ENCODE assay signal across 10 mouse cellular contexts in genomic region chr2:178691190-178691864, GRCm38 (mm10).
DNase-seq lines count a peak whose midpoint lies in the region; TF ChIP-seq lines count a peak whose summit lies in the region.
"Had no signal": no experiment of that assay in that cellular context is flagged by ENCODE, and none has a peak within 500 bp of the region (broad histone marks: within the 10 kb centered on the region; RNA-seq: fewer than 3 reads in every experiment).

No protein-coding gene starts in this region.

- H3K27ac ChIP-seq in thymus, adult 2 months (ENCODE audit: control insufficient read depth, insufficient read depth, low read length), result no peak overlapping the region
- peak overlapping the region; percentile 20 for H3K27ac ChIP-seq in liver, adult 2 months (replicated peaks; ENCODE audit: insufficient read depth, low read depth, low read length)
- H3K27ac ChIP-seq in hindbrain, embryonic 10.5 days, result no peak overlapping the region
- H3K27ac ChIP-seq: embryonic facial prominence, embryonic 15.5 days; left cerebral cortex, adult 2 months had no signal

- no peaks in the 10 kb centered on the region for H3K79me2 ChIP-seq in liver, adult 2 months (ENCODE audit: control insufficient read depth, insufficient read depth, low read length)

- no peak overlapping the region for H3K4me3 ChIP-seq in thymus, adult 2 months (ENCODE audit: control insufficient read depth, insufficient read depth, low read length)
- no peak overlapping the region for H3K4me3 ChIP-seq in liver, adult 2 months (ENCODE audit: insufficient read depth, low read depth, low read length)
- H3K4me3 ChIP-seq in hindbrain, embryonic 10.5 days, result no peak overlapping the region
- H3K4me3 ChIP-seq: embryonic facial prominence, embryonic 15.5 days; left cerebral cortex, adult 2 months had no signal

- 47% methylated on average over 13 of the region's 13 CpGs for WGBS in thymus, adult 2 months
- WGBS in liver, adult 2 months, result 26% methylated on average over 13 of the region's 13 CpGs
- 80% methylated on average over 13 of the region's 13 CpGs for WGBS in hindbrain, embryonic 10.5 days

- intact Hi-C loops in heart, postnatal 10 days (cut with DNase I), result no loop called here

- H3K9me3 ChIP-seq in hindbrain, embryonic 10.5 days, result no peaks in the 10 kb centered on the region
- H3K9me3 ChIP-seq: embryonic facial prominence, embryonic 15.5 days had no signal

- peaks cover 18% of the 10 kb centered on the region for H3K4me1 ChIP-seq in thymus, adult 2 months (replicated peaks; ENCODE audit: control insufficient read depth, insufficient read depth, low read length)
- H3K4me1 ChIP-seq in liver, adult 2 months (ENCODE audit: control insufficient read depth, insufficient read depth, low read length), result peaks cover 15% of the 10 kb centered on the region
- peaks cover 4% of the 10 kb centered on the region for H3K4me1 ChIP-seq in hindbrain, embryonic 10.5 days (replicated peaks)
- H3K4me1 ChIP-seq: embryonic facial prominence, embryonic 15.5 days had no signal

- H3K9ac ChIP-seq in liver, adult 2 months (ENCODE audit: low read depth, low read length), result no peak overlapping the region
- H3K9ac ChIP-seq: embryonic facial prominence, embryonic 15.5 days had no signal

- TF ChIP-seq POLR2A in thymus, adult 2 months (IDR thresholded peaks at IDR 0.05; ENCODE audit: control insufficient read depth, extremely low read depth, insufficient read depth, low read length, poor library complexity), result no peak
- no peak for TF ChIP-seq POLR2A in liver, adult 2 months (IDR thresholded peaks at IDR 0.05; ENCODE audit: extremely low read depth, insufficient read depth, low read length)

- no peak for TF ChIP-seq CTCF in thymus, adult 2 months (IDR thresholded peaks at IDR 0.05; ENCODE audit: borderline replicate concordance, control insufficient read depth, extremely low read depth, insufficient read depth, low read length, poor library complexity)
- no peak for TF ChIP-seq CTCF in liver, adult 2 months (IDR thresholded peaks at IDR 0.05; ENCODE audit: low read depth, low read length)

- H3K36me3 ChIP-seq in thymus, adult 2 months (ENCODE audit: control insufficient read depth, insufficient read depth, low read length), result no peaks in the 10 kb centered on the region
- no peaks in the 10 kb centered on the region for H3K36me3 ChIP-seq in liver, adult 2 months (ENCODE audit: control insufficient read depth, insufficient read depth, low read length)
- no peaks in the 10 kb centered on the region for H3K36me3 ChIP-seq in hindbrain, embryonic 10.5 days
- H3K36me3 ChIP-seq: embryonic facial prominence, embryonic 15.5 days had no signal

- DNase-seq in heart, postnatal 10 days, result peak; percentile 21 to 27
- no peak for DNase-seq in heart, adult 11 months
- peak; percentile 24 for DNase-seq in thymus, adult 2 months
- DNase-seq in thymus, adult 18-20 months, result no peak
- DNase-seq in liver, adult 2 months (ENCODE audit: extremely low read depth, low read depth, low spot score), result peak; percentile 77
- peak; percentile 48 for DNase-seq in thymus, postnatal 4 days
- no peak for DNase-seq in gastrocnemius, adult 18-20 months (ENCODE audit: low spot score)
- DNase-seq in hindbrain, embryonic 10.5 days (ENCODE audit: low spot score), result no peak

- H3K27me3 ChIP-seq in thymus, adult 2 months (ENCODE audit: control insufficient read depth, insufficient read depth, low read length), result no peaks in the 10 kb centered on the region
- no peaks in the 10 kb centered on the region for H3K27me3 ChIP-seq in liver, adult 2 months (ENCODE audit: control insufficient read depth, insufficient read depth, low read length)
- peaks cover 4% of the 10 kb centered on the region; the same call in 1 of the 2 replicates for H3K27me3 ChIP-seq in hindbrain, embryonic 10.5 days (ENCODE audit: insufficient read depth, poor library complexity, severe bottlenecking)

Comparison
In these comparisons a context has a peak if more than half of its experiments do, and no peak if none do; other contexts are left out.
1. DNase-seq: peak in heart, postnatal 10 days (2 of 2), thymus, adult 2 months (single experiment), liver, adult 2 months (single experiment) and thymus, postnatal 4 days (single experiment); none in heart, adult 11 months (single experiment), thymus, adult 18-20 months (0 of 2), gastrocnemius, adult 18-20 months (single experiment) and hindbrain, embryonic 10.5 days (single experiment).